Mouse (Mus musculus): Measurements from ENCODE around the gene Lsg1. TPM values are rescaled to one million over a fixed set of nuclear protein-coding genes. Genes with fewer than 3 reads are reported as not detected.

The Lsg1 gene
- total and polyA plus RNA-seq, 3 experiments, result 58.8 to 84.4 TPM; not detected in 1

- H3K9ac ChIP-seq (ENCODE audit: control insufficient read depth, low read depth, low read length, poor library complexity, severe bottlenecking), result no peak overlapping the region
- no peaks in the 10 kb centered on the region for H3K36me3 ChIP-seq (ENCODE audit: control insufficient read depth in 1 of 2, insufficient read depth in 2 of 2, low read length in 2 of 2)
- no peaks in the 10 kb centered on the region; the same call in 1 of the 2 replicates for H3K79me2 ChIP-seq (ENCODE audit: control insufficient read depth, insufficient read depth, low read length, poor library complexity)
- H3K27ac ChIP-seq (ENCODE audit: control insufficient read depth, low read depth, low read length), result no peak overlapping the region
- H3K4me3 ChIP-seq (ENCODE audit: control insufficient read depth in 1 of 2, insufficient read depth in 1 of 2, low read depth in 2 of 2, low read length in 2 of 2), result no peak overlapping the region
- no peaks in the 10 kb centered on the region for H3K4me1 ChIP-seq (ENCODE audit: control insufficient read depth in 1 of 2, insufficient read depth in 2 of 2, low read length in 2 of 2)
- H3K27me3 ChIP-seq (ENCODE audit: control insufficient read depth in 1 of 2, insufficient read depth in 2 of 2, low read length in 2 of 2), result peaks cover 6 to 14% of the 10 kb centered on the region in 2 experiments; a peak in 3 of 4 replicates
- TF ChIP-seq TCF12 (IDR thresholded peaks at IDR 0.05; ENCODE audit: low read depth, low read length) (no peak), CTCF (IDR thresholded peaks at IDR 0.05 in 2 of 3, conservative IDR thresholded peaks at IDR 0.05 in 1 of 3; ENCODE audit: control insufficient read depth in 1 of 3, insufficient read depth in 1 of 3, low read depth in 2 of 3, low read length in 3 of 3, poor library complexity in 1 of 3, severe bottlenecking in 1 of 3) (no peak), ZMIZ1 (IDR thresholded peaks at IDR 0.05; ENCODE audit: low read depth, low read length) (no peak), MAZ (IDR thresholded peaks at IDR 0.05; ENCODE audit: low read depth, low read length) (no peak), BHLHE40 (IDR thresholded peaks at IDR 0.05; ENCODE audit: borderline replicate concordance, low read depth, low read length) (no peak), TAL1 (IDR thresholded peaks at IDR 0.05; ENCODE audit: low read length) (no peak)
- DNase-seq (ENCODE audit: low read depth, low spot score), result no peak
- no peaks in the 10 kb centered on the region for H3K9me3 ChIP-seq (replicated peaks; ENCODE audit: insufficient read depth, low read length)
Measured at GRCm38 (mm10) chr16:30603531-30603842, 16.1 kb upstream of the Lsg1 start.

GRCm38 (mm10) chr16:30602684-30603530 is 15.5 kb upstream of the Lsg1 start:
- no peaks in the 10 kb centered on the region for H3K4me1 ChIP-seq (ENCODE audit: control insufficient read depth in 1 of 2, insufficient read depth in 2 of 2, low read length in 2 of 2)
- H3K4me3 ChIP-seq (ENCODE audit: control insufficient read depth in 1 of 2, insufficient read depth in 1 of 2, low read depth in 2 of 2, low read length in 2 of 2), result no peak overlapping the region
- H3K36me3 ChIP-seq (ENCODE audit: control insufficient read depth in 1 of 2, insufficient read depth in 2 of 2, low read length in 2 of 2), result no peaks in the 10 kb centered on the region
- H3K9ac ChIP-seq (ENCODE audit: control insufficient read depth, low read depth, low read length, poor library complexity, severe bottlenecking), result no peak overlapping the region
- TF ChIP-seq POLR2AphosphoS2 (IDR thresholded peaks at IDR 0.05; ENCODE audit: low read length), result no peak
- TF ChIP-seq KAT2A (conservative IDR thresholded peaks at IDR 0.05; ENCODE audit: low read depth, low read length), result no peak
- TF ChIP-seq MYC (IDR thresholded peaks at IDR 0.05; ENCODE audit: low read depth, low read length), result no peak
- no peak for TF ChIP-seq GABPA (IDR thresholded peaks at IDR 0.05; ENCODE audit: low read depth, low read length)
- no peak for TF ChIP-seq NRF1 (IDR thresholded peaks at IDR 0.05; ENCODE audit: insufficient read depth, low read depth, low read length, poor library complexity, severe bottlenecking)
- TF ChIP-seq POLR2A (IDR thresholded peaks at IDR 0.05; ENCODE audit: control insufficient read depth in 1 of 2, insufficient read depth in 1 of 2, low read depth in 1 of 2, low read length in 2 of 2, poor library complexity in 1 of 2), result no peak
- TF ChIP-seq TCF12 (IDR thresholded peaks at IDR 0.05; ENCODE audit: low read depth, low read length), result no peak
- DNase-seq (ENCODE audit: low read depth, low spot score), result no peak
- H3K79me2 ChIP-seq (ENCODE audit: control insufficient read depth, insufficient read depth, low read length, poor library complexity), result no peaks in the 10 kb centered on the region; the same call in 1 of the 2 replicates
- H3K9me3 ChIP-seq (replicated peaks; ENCODE audit: insufficient read depth, low read length), result no peaks in the 10 kb centered on the region
- H3K27me3 ChIP-seq (ENCODE audit: control insufficient read depth in 1 of 2, insufficient read depth in 2 of 2, low read length in 2 of 2), result peaks cover 6 to 14% of the 10 kb centered on the region in 2 experiments; a peak in 3 of 4 replicates
- no peak overlapping the region for H3K27ac ChIP-seq (ENCODE audit: control insufficient read depth, low read depth, low read length)

DNA sequence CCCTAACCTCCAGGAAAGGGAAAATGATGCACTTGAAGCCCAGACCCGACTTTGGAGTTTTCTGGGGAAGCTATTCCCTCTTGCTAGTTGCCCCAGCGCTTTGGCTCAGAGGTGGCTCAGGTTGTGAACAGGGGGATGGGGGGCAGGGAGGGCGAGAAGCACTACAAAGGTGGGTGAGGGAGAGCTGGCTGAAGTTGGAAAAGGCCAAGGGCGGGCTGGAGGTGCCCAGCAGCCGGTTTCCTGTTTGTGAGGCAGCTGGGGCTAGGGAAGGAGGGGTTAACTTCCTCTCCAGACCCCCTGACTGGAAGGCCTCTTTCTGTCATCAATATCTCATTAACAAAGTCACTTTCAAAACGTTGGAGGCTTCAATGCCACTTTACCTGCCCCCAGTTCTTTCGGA is 14.6 kb upstream of the Lsg1 start:
- H3K36me3 ChIP-seq (ENCODE audit: control insufficient read depth in 1 of 2, insufficient read depth in 2 of 2, low read length in 2 of 2), result 0 out of 4 replicates have a peak, but pooled peaks cover 0 to 2% of the 10 kb centered on the region in 2 experiments
- peaks cover 6 to 14% of the 10 kb centered on the region in 2 experiments; a peak in 3 of 4 replicates for H3K27me3 ChIP-seq (ENCODE audit: control insufficient read depth in 1 of 2, insufficient read depth in 2 of 2, low read length in 2 of 2)
- H3K9ac ChIP-seq (ENCODE audit: control insufficient read depth, low read depth, low read length, poor library complexity, severe bottlenecking), result no peak overlapping the region
- no peaks in the 10 kb centered on the region for H3K9me3 ChIP-seq (replicated peaks; ENCODE audit: insufficient read depth, low read length)
- H3K4me3 ChIP-seq (ENCODE audit: control insufficient read depth in 1 of 2, insufficient read depth in 1 of 2, low read depth in 2 of 2, low read length in 2 of 2), result no peak overlapping the region
- no peak for DNase-seq (ENCODE audit: low read depth, low spot score)
- no peaks in the 10 kb centered on the region; the same call in 1 of the 2 replicates for H3K79me2 ChIP-seq (ENCODE audit: control insufficient read depth, insufficient read depth, low read length, poor library complexity)
- no peak overlapping the region for H3K27ac ChIP-seq (ENCODE audit: control insufficient read depth, low read depth, low read length)
- H3K4me1 ChIP-seq (ENCODE audit: control insufficient read depth in 1 of 2, insufficient read depth in 2 of 2, low read length in 2 of 2), result no peaks in the 10 kb centered on the region; a peak in 1 of 4 replicates
- TF ChIP-seq JUND (IDR thresholded peaks at IDR 0.05; ENCODE audit: low read depth, low read length), result no peak
- no peak for TF ChIP-seq GABPA (IDR thresholded peaks at IDR 0.05; ENCODE audit: low read depth, low read length)
- no peak for TF ChIP-seq CHD2 (IDR thresholded peaks at IDR 0.05; ENCODE audit: low read length)
- TF ChIP-seq POLR2AphosphoS2 (IDR thresholded peaks at IDR 0.05; ENCODE audit: low read length), result no peak
- no peak for TF ChIP-seq USF2 (IDR thresholded peaks at IDR 0.05; ENCODE audit: borderline replicate concordance in 1 of 2, insufficient read depth in 1 of 2, low read depth in 1 of 2, low read length in 2 of 2)
- TF ChIP-seq POLR2AphosphoS5 (IDR thresholded peaks at IDR 0.05; ENCODE audit: borderline replicate concordance, low read depth, low read length), result no peak
- TF ChIP-seq USF1 (IDR thresholded peaks at IDR 0.05; ENCODE audit: low read depth, low read length), result no peak
- no peak for TF ChIP-seq ZC3H11A (IDR thresholded peaks at IDR 0.05; ENCODE audit: low read depth, low read length)
- no peak for TF ChIP-seq POLR2A (IDR thresholded peaks at IDR 0.05; ENCODE audit: control insufficient read depth in 1 of 2, insufficient read depth in 1 of 2, low read depth in 1 of 2, low read length in 2 of 2, poor library complexity in 1 of 2)
- no peak for TF ChIP-seq NRF1 (IDR thresholded peaks at IDR 0.05; ENCODE audit: insufficient read depth, low read depth, low read length, poor library complexity, severe bottlenecking)
